Mouse (Mus musculus) heart, postnatal 0 days (tissue): ENCODE measurements around the gene Mapk9.

Experiments
- CTCF ChIP-seq: IDR thresholded peaks from 2 replicates; pipeline ENCODE4 v1.5.1; 2016; ENCODE audit warnings: antibody characterized with exemption, control low read depth, low read depth
- EP300 ChIP-seq: IDR thresholded peaks from 2 replicates; pipeline ENCODE4 v1.6.1; 2016; ENCODE audit warnings: antibody characterized with exemption, low read depth

DNA sequence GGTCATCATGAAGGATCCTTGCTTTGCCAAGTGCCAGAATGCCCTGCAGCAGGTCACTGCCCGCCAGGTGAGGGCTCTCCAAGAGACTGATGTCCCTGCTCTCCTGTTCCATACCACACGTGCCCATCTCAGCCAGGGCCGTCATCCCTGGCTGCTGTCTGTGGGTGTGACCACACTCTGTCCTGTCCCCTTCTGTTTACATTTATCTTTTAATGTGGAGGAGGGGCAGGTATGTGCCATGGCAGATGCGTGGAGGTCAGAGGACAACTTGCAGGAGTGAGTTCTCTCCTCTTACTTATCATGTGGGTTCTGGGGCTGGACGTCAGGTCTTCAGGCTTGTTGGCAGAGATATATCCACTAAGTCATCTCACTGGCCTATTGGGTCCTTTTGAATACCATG, 13.6 kb upstream of the Mapk9 start:
- no peak for TF ChIP-seq CTCF
- no peak for TF ChIP-seq EP300
